Mouse (Mus musculus) left cerebral cortex, postnatal 14 days (tissue): ENCODE measurements at regions not wholly inside any gene's neighbourhood (a gene's known extent, or its start where the extent isn't known, plus 50 kb on each side); places are given as distances from the start of the nearest gene placed in this dataset.
A peak's percentile ranks its signal among the peaks of the same experiment; 100 is the strongest.
"Not testable (repeated sequence)": the region's sequence is repeated elsewhere in the genome, so short reads cannot be mapped to it uniquely, and the experiment has no call there.

Experiments used
- DNase-seq, 2 experiments: peaks; one replicate each; pipeline ENCODE4 v3.0.0; 2021 to 2022; ENCODE audit warnings: low spot score in 2 of 2, mixed read lengths in 1 of 2
- intact Hi-C: fragments of 180-260 bp; cut with DNase I; formaldehyde crosslinking; loops from one replicate; pipeline ENCODE4 v1.15.1; 2025

- no peak for DNase-seq
- intact Hi-C loops = no loop called here
Measured at GRCm38 (mm10) chr3:58245361-58245760, 169.2 kb upstream of the Tsc22d2 start.

- intact Hi-C loops = no loop called here
- DNase-seq = no peak
Measured at GRCm38 (mm10) chr3:58247989-58248388, 166.5 kb upstream of the Tsc22d2 start.

GRCm38 (mm10) chr3:58253942-58254341 is 160.6 kb upstream of the Tsc22d2 start:
- peak; percentile 59 to 86 for DNase-seq
- intact Hi-C loops = no loop called here

- no peak for DNase-seq
- intact Hi-C loops = no loop called here
Measured at GRCm38 (mm10) chr3:58267606-58268325, 146.7 kb upstream of the Tsc22d2 start.

GRCm38 (mm10) chr3:58271441-58271840 is 143.1 kb upstream of the Tsc22d2 start:
- intact Hi-C loops, DNase-seq: not testable (repeated sequence)

GRCm38 (mm10) chr3:58281291-58281690 is 133.2 kb upstream of the Tsc22d2 start:
- intact Hi-C loops = no loop called here
- DNase-seq = no peak

GRCm38 (mm10) chr3:58284371-58284770 is 130.1 kb upstream of the Tsc22d2 start:
- intact Hi-C loops, DNase-seq: not testable (repeated sequence)

- intact Hi-C loops = no loop called here
- no peak for DNase-seq
Measured at GRCm38 (mm10) chr3:58295810-58296209, 118.7 kb upstream of the Tsc22d2 start.

- DNase-seq = no peak
- intact Hi-C loops = no loop called here
Measured at GRCm38 (mm10) chr3:58300213-58300612, 114.3 kb upstream of the Tsc22d2 start.

GRCm38 (mm10) chr3:58300801-58301485 is 113.6 kb upstream of the Tsc22d2 start:
- intact Hi-C loops = no loop called here

GRCm38 (mm10) chr3:58302322-58302721 is 112.2 kb upstream of the Tsc22d2 start:
- intact Hi-C loops = no loop called here
- DNase-seq = no peak

More at GRCm38 (mm10) chr3:58300801-58301485, 113.6 kb upstream of the Tsc22d2 start:
- no peak for DNase-seq

GRCm38 (mm10) chr3:58303746-58304145 is 110.8 kb upstream of the Tsc22d2 start:
- intact Hi-C loops = no loop called here
- DNase-seq = no peak

GRCm38 (mm10) chr3:58309601-58310000 is 104.9 kb upstream of the Tsc22d2 start:
- intact Hi-C loops = no loop called here
- no peak for DNase-seq

- no peak for DNase-seq
- intact Hi-C loops = no loop called here
Measured at GRCm38 (mm10) chr3:58310390-58310789, 104.1 kb upstream of the Tsc22d2 start.

- intact Hi-C loops = no loop called here
- no peak for DNase-seq
Measured at GRCm38 (mm10) chr3:58311104-58311685, 103.3 kb upstream of the Tsc22d2 start.

- DNase-seq = no peak
- intact Hi-C loops = no loop called here
Measured at GRCm38 (mm10) chr3:58312623-58313022, 101.9 kb upstream of the Tsc22d2 start.

- DNase-seq = no peak
- intact Hi-C loops = no loop called here
Measured at GRCm38 (mm10) chr3:58315236-58315635, 99.3 kb upstream of the Tsc22d2 start.

- intact Hi-C loops = no loop called here
- no peak for DNase-seq
Measured at GRCm38 (mm10) chr3:58317240-58317639, 97.3 kb upstream of the Tsc22d2 start.

GRCm38 (mm10) chr3:58318756-58319155 is 95.8 kb upstream of the Tsc22d2 start:
- intact Hi-C loops = no loop called here
- DNase-seq = no peak

GRCm38 (mm10) chr3:58319463-58319862 is 95.1 kb upstream of the Tsc22d2 start:
- no peak for DNase-seq
- intact Hi-C loops = no loop called here

- intact Hi-C loops = no loop called here
Measured at GRCm38 (mm10) chr3:58320812-58321211, 93.7 kb upstream of the Tsc22d2 start.

More at GRCm38 (mm10) chr3:58320812-58321211, 93.7 kb upstream of the Tsc22d2 start:
- no peak for DNase-seq
